Mouse (Mus musculus) neural tube, embryonic 14.5 days (tissue): ENCODE results near the gene Nol4l. TPM values are rescaled to one million over a fixed set of nuclear protein-coding genes. Genes with fewer than 3 reads are reported as not detected.
A peak's percentile ranks its signal among the peaks of the same experiment; 100 is the strongest.

ENCODE experiments used
- ATAC-seq: fragments of 200-750 bp; cut with Nextera tagmentation; 2 replicates; pipeline ENCODE4 v1.8.0; 2017; ENCODE audit warnings: low read depth, mild to moderate bottlenecking, moderate TSS enrichment, moderate library complexity
- H3K27ac ChIP-seq: fragments of 300-500 bp; sonication (generic); 2 replicates; pipeline ENCODE4 v1.5.1; 2014; ENCODE audit warnings: low read depth, mild to moderate bottlenecking, control low read depth, low read length, moderate library complexity, mixed read lengths
- H3K27me3 ChIP-seq: fragments of 300-500 bp; sonication (generic); 2 replicates; pipeline ENCODE4 v1.6.1; 2014; ENCODE audit warnings: low read length; ENCODE audit not compliant: control insufficient read depth, insufficient read depth
- H3K36me3 ChIP-seq: fragments of 300-500 bp; sonication (generic); 2 replicates; pipeline ENCODE4 v1.6.1; 2014; ENCODE audit warnings: low read length, mixed read lengths; ENCODE audit not compliant: control insufficient read depth, insufficient read depth
- H3K4me1 ChIP-seq: fragments of 300-500 bp; sonication (generic); 2 replicates; pipeline ENCODE4 v1.6.1; 2014; ENCODE audit warnings: low read length; ENCODE audit not compliant: control insufficient read depth, insufficient read depth
- H3K4me2 ChIP-seq: fragments of 300-500 bp; sonication (generic); 2 replicates; pipeline ENCODE4 v1.6.1; 2014; ENCODE audit warnings: mild to moderate bottlenecking, low read depth, low read length, control low read depth
- H3K4me3 ChIP-seq: fragments of 300-500 bp; sonication (generic); 2 replicates; pipeline ENCODE4 v1.5.1; 2014; ENCODE audit warnings: low read depth, low read length, control low read depth, mixed read lengths
- H3K9ac ChIP-seq: fragments of 300-500 bp; sonication (generic); replicated peaks from 2 replicates; pipeline ENCODE4 v1.6.1; 2014; ENCODE audit warnings: low read depth, mild to moderate bottlenecking, control low read depth, low read length, mixed read lengths
- H3K9me3 ChIP-seq: fragments of 300-500 bp; sonication (generic); 2 replicates; pipeline ENCODE4 v1.6.1; 2016; ENCODE audit warnings: low read length; ENCODE audit not compliant: control insufficient read depth
- WGBS: fragments of 180-500 bp; shearing (Covaris S2); extraction: QIAGEN DNeasy Blood & Tissue Kit; methylation state at CpG from one replicate; pipeline ENCODE4 v1.1.7; 2014; 5-methylcytosine and 5-hydroxymethylcytosine counted together
- polyA plus RNA-seq: library from polyadenylated mRNA; unstranded; fragments of >200 nt; fragmentation: Nextera tagmentation; extraction: Ambion mirVana; gene quantifications from 2 replicates; pipeline ENCODE4 v1.2.1, GENCODE M21; 2014

Nol4l gene
- polyA plus RNA-seq, 1 experiment from 2014 or later: 44.4 TPM

GRCm38 (mm10) chr2:153528571-153529364 lies 1.0 kb downstream of the Nol4l start:
- Histone ChIP-seq H3K9ac (peak overlapping the region; percentile 94), H3K27me3 (no peaks in the 10 kb centered on the region; the same call in 1 of the 2 replicates), H3K27ac (peak overlapping the region; percentile 88), H3K9me3 (no peaks in the 10 kb centered on the region), H3K4me3 (peak overlapping the region; percentile 78), H3K4me2 (peak overlapping the region; percentile 91), H3K4me1 (peaks cover 6% of the 10 kb centered on the region; the same call in 1 of the 2 replicates), H3K36me3 (no peaks in the 10 kb centered on the region)
- 1% methylated on average over 16 of the region's 70 CpGs for WGBS
- peak; percentile 45 for ATAC-seq

- Histone ChIP-seq H3K9ac (peak overlapping the region; percentile 94), H3K36me3 (no peaks in the 10 kb centered on the region), H3K4me3 (peak overlapping the region; percentile 78), H3K27ac (peak overlapping the region; percentile 88), H3K4me2 (peak overlapping the region; percentile 91), H3K9me3 (no peaks in the 10 kb centered on the region), H3K27me3 (no peaks in the 10 kb centered on the region; the same call in 1 of the 2 replicates), H3K4me1 (peaks cover 6% of the 10 kb centered on the region; the same call in 1 of the 2 replicates)
- 3% methylated on average over 43 of the region's 85 CpGs for WGBS
- peak; percentile 58 for ATAC-seq
Measured at GRCm38 (mm10) chr2:153527580-153528531, 1.9 kb downstream of the Nol4l start.

DNA sequence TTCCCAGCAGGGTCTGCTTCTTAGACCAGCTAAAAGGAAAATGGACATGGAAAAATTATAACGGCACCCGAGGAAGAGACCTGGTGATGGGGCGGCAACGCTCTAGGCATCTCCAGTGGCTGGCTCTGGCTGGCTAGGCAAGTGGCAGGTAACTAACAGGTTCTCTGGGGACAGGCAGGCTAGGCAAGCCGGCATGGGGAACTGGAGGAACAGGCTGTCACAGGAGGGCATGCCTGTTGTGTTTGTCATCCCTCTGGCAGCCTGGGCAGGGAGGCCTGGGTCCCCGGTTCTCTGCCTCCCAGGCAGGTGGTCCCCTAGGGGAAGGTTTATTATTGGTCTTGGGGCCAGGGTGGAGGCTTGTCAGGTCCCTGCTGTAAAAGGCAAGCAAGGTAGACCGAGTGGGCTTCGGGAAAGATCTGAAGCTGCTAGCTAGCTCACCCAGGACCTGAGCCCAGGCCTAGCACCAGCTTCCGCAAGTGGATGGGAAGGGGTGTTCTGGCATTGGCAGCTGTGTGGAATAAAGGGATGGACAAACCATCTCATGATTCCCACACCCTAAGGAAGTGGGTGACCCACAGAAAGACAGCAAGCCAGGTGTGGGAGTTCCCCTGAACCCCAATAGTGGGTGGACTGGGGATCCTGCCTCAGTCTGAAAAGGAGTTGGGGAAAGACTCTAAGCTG lies 2.8 kb downstream of the Nol4l start:
- no peaks in the 10 kb centered on the region for H3K9me3 ChIP-seq
- H3K27me3 ChIP-seq: no peaks in the 10 kb centered on the region; the same call in 1 of the 2 replicates
- H3K36me3 ChIP-seq: no peaks in the 10 kb centered on the region
- peak overlapping the region; percentile 78; the same call in 1 of the 2 replicates for H3K4me3 ChIP-seq
- 31% methylated on average over 9 of the region's 9 CpGs for WGBS
- H3K4me1 ChIP-seq: peaks cover 6% of the 10 kb centered on the region; the same call in 1 of the 2 replicates
- H3K9ac ChIP-seq: peak overlapping the region; percentile 17; the same call in 1 of the 2 replicates
- peak overlapping the region; percentile 88 for H3K27ac ChIP-seq
- H3K4me2 ChIP-seq: peak overlapping the region; percentile 91; the same call in 1 of the 2 replicates
- ATAC-seq: no peak

DNA sequence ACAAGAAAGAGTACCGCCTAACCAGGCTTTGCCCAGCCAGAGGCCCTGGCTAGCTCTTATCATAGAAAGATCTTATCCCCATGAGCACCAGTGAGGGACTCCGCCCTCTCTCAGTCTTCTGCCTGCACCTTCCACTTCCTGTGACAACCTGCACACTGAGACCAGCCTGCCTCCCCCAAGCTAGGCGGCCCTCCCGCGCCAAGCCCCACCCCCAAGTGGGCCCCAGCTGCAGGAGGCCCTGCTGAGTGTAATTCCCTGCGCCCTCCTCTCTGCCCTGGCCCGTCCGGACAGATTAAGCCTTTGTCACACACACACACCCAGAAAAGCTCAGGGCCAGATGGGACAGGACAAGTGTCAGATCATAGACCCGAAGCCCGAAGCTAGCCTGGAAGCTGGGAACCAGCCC lies 3.9 kb downstream of the Nol4l start:
- H3K27me3 ChIP-seq: no peaks in the 10 kb centered on the region; the same call in 1 of the 2 replicates
- H3K9me3 ChIP-seq: no peaks in the 10 kb centered on the region
- 16% methylated on average over 10 of the region's 10 CpGs for WGBS
- no peak overlapping the region for H3K4me3 ChIP-seq
- H3K4me1 ChIP-seq: peaks cover 6% of the 10 kb centered on the region; the same call in 1 of the 2 replicates
- no peak overlapping the region; the same call in 1 of the 2 replicates for H3K4me2 ChIP-seq
- H3K36me3 ChIP-seq: no peaks in the 10 kb centered on the region
- H3K27ac ChIP-seq: no peak overlapping the region
- H3K9ac ChIP-seq: no peak overlapping the region
- ATAC-seq: no peak

GRCm38 (mm10) chr2:153524727-153525126 lies 5.0 kb downstream of the Nol4l start:
- 68% methylated on average over 2 of the region's 2 CpGs for WGBS
- no peak for ATAC-seq
- Histone ChIP-seq H3K4me2 (no peak overlapping the region), H3K27ac (no peak overlapping the region), H3K4me3 (no peak overlapping the region), H3K9ac (no peak overlapping the region), H3K4me1 (peaks cover 6% of the 10 kb centered on the region; the same call in 1 of the 2 replicates), H3K27me3 (no peaks in the 10 kb centered on the region; the same call in 1 of the 2 replicates), H3K9me3 (no peaks in the 10 kb centered on the region), H3K36me3 (no peaks in the 10 kb centered on the region)

GRCm38 (mm10) chr2:153523656-153524055 lies 6.1 kb downstream of the Nol4l start:
- no peak overlapping the region for H3K4me3 ChIP-seq
- H3K9ac ChIP-seq: no peak overlapping the region
- no peak overlapping the region for H3K4me2 ChIP-seq
- no peak overlapping the region for H3K27ac ChIP-seq
- no peak for ATAC-seq
- no peaks in the 10 kb centered on the region for H3K9me3 ChIP-seq
- 77% methylated on average over 12 of the region's 12 CpGs for WGBS
- H3K4me1 ChIP-seq: peaks cover 6% of the 10 kb centered on the region; the same call in 1 of the 2 replicates
- no peaks in the 10 kb centered on the region for H3K27me3 ChIP-seq
- H3K36me3 ChIP-seq: no peaks in the 10 kb centered on the region

GRCm38 (mm10) chr2:153523143-153523542 lies 6.6 kb downstream of the Nol4l start:
- no peaks in the 10 kb centered on the region for H3K9me3 ChIP-seq
- peaks cover 6% of the 10 kb centered on the region; the same call in 1 of the 2 replicates for H3K4me1 ChIP-seq
- H3K4me2 ChIP-seq: no peak overlapping the region
- H3K9ac ChIP-seq: no peak overlapping the region
- no peaks in the 10 kb centered on the region for H3K27me3 ChIP-seq
- ATAC-seq: no peak
- no peaks in the 10 kb centered on the region for H3K36me3 ChIP-seq
- WGBS: 63% methylated on average over 9 of the region's 9 CpGs
- no peak overlapping the region for H3K27ac ChIP-seq
- H3K4me3 ChIP-seq: no peak overlapping the region

DNA sequence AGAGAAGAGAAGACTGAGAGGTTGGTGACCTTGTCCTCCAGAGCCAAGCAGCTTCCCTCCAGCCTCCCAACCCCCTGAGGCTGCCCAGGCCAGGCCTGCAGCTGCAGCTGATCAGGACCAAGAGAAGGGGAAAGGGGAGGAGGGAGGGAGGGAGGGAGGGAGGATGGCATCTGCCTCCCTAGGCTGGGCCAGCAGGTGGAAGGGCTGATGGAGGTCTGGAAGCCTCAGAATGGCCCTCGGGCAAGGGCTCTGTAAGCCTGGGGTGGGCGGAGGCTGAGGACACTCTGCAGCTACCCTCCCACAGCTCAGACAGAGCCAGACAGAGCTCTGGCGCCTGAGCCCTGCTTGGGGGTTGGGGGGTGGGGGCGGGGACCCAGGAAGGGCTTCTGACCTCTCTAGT lies 7.5 kb downstream of the Nol4l start:
- WGBS: 27% methylated on average over 4 of the region's 4 CpGs
- Histone ChIP-seq H3K9ac (no peak overlapping the region), H3K27me3 (no peaks in the 10 kb centered on the region), H3K27ac (no peak overlapping the region), H3K4me3 (no peak overlapping the region), H3K4me1 (peaks cover 6% of the 10 kb centered on the region; the same call in 1 of the 2 replicates), H3K36me3 (no peaks in the 10 kb centered on the region), H3K4me2 (no peak overlapping the region), H3K9me3 (no peaks in the 10 kb centered on the region)
- ATAC-seq: no peak
